Mouse (Mus musculus): ENCODE measurements around the gene Maco1. TPM values are rescaled to one million over a fixed set of nuclear protein-coding genes. Genes with fewer than 3 reads are reported as not detected.

Maco1 gene
- total RNA-seq, 2 experiments from 2014 or later = 43.8 TPM

DNA sequence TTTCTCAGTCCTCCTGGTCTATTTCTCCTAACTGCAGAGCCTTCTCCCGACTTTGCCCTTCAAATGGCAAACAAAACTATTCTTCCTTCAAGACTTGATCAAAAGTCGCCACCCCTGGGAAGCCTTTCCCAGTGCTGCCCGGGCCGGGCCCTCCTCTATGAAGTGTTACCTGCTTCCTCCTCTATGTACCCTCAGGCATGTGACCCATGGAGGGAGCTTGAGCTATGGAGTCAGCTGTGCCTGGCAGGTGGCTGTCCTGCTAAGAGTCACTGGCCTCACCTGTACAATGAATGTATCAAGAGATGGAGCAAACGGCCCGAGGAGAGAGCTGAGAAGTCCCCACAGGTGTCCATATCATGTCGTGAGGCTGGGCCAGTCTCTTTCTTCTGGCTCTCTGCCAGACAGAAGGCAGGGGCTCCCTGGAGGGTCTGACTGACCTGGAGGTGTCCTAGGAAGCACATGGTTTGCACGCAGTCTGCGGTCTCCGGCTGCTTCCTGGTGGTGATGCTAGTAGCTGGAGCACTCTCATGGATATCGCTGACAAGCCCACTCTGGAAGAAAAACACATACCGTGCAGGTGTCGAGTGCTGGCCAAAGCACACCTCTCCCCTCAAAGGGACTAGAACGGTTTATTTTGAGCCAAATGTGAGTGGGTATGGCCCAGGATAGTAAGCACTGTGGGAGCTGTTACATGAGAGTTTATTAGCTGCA lies 77.8 kb downstream of the Maco1 start:
- no peak for DNase-seq (ENCODE audit: low spot score in 2 of 2)

- no peak for DNase-seq (ENCODE audit: low spot score in 2 of 2)
Measured at GRCm38 (mm10) chr4:134774126-134774525, 79.0 kb downstream of the Maco1 start.

DNA sequence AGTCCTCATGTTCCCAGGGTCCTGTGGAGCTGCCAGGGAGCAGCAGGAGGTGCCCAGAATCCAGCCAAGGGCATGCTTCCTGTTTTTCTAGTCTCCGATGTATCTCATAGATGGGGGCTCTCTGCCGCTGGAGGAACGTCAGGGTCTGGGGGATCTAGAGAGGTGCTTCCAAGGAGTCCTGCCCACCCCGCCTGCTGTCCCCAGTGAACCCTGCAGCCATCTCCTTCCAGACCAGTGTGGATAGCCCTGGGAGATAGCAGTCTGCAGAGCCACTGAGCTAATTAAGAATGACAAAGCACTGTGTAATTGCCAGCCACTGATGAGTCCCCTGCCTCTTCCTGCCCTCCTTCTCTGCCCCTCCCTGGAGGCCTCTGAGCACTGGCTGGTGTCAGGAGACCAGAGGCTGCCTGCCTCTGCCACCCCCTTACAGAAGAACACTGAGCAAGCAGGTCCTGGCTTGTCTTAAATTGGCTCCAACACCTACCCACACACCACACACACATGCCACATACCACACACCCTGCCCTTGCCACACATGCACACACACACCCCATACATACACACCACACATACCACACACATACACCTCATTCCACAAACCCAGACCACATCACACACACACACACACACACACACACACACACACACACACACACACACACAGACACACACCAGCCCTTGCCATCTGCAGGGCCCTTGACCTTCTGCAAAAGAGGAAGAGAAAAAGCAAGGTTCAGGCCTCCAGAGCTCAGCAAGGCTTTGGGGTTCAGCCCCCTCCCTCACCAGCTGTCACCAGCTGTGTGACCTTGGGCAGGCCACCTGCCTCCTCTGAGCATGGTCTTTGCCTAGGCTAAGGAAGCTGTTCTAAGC lies 80.1 kb downstream of the Maco1 start:
- no peak for DNase-seq (ENCODE audit: low spot score in 2 of 2)

DNA sequence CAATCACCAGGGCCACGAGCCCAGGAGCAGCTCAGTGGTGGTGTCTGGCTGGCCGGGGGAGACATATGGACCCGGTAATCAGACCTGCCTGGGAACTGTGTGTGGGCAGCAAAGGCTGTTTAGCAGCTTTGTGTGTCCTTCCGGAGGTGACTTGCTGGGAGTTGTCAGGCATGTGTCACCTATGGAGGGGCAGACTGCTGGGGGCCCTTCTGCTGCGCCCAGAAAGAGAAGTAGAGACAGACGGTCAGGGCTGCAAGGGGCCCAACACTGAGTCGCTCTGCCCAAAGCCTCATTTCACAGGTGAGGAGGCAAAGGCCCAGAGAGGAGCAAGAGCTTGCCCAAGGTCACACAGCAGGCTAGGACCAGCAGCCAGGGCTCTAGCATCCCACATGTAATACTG lies 83.3 kb downstream of the Maco1 start:
- DNase-seq (ENCODE audit: low spot score in 2 of 2) = no peak

DNA sequence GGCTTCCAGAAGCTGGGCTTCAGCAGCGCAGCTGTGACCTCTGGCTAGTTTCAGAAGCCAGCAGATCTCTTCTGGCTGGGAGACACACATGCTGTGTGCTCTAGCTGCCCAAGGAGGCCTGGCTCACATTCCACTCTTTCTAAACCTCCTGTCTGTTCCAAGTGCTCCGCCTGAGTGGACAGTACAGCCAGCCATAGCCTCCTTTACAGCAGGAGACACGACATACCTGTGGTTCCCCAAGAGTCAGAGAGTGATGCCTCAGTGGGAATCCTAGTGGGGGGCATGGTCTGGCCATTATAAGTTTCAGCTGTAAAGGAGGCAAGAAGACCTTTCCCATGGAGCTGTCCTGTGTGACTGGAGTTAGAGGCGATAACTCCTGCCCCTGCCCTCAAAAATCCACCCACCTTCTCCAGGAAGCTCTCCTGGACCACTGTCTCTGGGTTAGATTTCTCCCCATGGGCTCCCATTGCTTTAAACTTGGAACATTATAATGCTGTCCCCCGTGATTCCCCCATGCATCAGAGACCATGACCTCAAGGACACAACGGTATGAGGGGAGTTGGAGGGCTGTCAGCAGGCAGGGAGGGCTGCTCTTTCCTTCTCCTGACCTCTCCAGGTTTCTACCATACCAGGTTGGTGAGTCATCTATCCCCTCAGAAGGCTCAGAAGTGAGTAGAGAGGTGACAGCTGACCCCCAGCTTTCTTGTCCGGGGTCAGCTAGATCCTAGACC lies 83.9 kb downstream of the Maco1 start:
- DNase-seq (ENCODE audit: low spot score in 2 of 2) = no peak

GRCm38 (mm10) chr4:134768226-134768888 lies 84.8 kb downstream of the Maco1 start:
- DNase-seq (ENCODE audit: low spot score in 2 of 2) = no peak

DNA sequence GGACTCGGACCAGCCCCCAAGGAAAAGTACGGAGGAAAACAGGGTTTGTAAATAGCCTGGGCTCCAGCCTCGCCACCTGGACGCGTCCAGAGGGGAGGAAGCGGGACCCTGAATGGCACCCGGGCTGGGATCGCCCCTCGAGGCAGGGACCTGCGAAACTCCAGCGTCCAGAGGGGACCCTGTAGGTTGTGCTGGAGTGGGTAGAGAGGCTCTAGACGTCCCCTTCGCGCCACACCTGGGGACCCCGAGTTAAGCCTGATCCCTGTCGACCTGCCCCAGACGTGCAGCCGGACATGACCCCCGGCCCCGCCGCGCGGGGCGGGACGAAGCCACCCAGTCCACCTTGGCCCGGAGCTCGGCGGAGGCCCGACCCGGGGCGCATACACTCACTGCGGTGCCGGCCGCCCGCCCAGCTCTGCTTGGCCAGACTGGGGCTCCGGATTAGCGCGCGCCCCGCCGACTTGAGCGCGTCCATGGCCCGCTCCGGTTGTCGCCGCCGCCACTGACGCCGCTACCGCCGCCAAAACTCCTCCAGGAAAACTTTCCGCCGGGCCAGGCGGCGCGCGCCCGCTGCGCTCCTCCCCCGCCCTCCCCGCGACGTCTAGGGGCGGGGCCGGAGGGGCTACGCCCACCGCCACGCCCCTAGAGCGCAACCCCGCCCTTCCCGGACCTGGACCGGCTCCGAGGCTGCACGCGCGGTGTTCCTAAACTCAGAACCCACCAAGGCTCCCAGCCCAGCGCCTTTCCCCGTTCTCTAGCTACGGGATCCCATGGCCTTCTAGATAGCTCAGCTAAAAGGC lies 85.5 kb downstream of the Maco1 start, which contains the start of gene Ldlrap1:
TSS of gene Ldlrap1 (minus strand) at position 599 of the 800 bp plus-strand sequence.
- peak; percentile 31 to 45 for DNase-seq (ENCODE audit: low spot score in 2 of 2)

- DNase-seq (ENCODE audit: low spot score in 2 of 2) = no peak
Measured at GRCm38 (mm10) chr4:134766904-134767425, 86.2 kb downstream of the Maco1 start.

DNA sequence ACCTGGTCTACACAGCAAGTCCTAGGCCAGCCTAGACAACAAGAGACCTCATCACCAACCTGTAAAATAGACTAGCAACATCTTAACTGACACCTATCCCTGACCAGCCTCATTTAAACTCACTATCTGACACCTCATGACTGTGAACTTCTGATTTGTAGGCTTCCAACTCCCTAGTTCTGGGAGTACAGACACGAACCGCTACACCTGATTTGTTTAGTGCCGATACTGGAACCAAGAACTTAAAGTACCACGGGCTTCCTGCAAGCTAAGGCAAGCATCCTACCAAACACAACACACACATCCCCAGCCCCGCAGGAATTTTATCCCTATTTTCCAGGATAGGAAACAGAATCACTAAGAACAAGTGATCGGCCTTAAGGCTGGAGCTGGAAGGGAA lies 86.9 kb downstream of the Maco1 start:
- no peak for DNase-seq (ENCODE audit: low spot score in 2 of 2)

DNA sequence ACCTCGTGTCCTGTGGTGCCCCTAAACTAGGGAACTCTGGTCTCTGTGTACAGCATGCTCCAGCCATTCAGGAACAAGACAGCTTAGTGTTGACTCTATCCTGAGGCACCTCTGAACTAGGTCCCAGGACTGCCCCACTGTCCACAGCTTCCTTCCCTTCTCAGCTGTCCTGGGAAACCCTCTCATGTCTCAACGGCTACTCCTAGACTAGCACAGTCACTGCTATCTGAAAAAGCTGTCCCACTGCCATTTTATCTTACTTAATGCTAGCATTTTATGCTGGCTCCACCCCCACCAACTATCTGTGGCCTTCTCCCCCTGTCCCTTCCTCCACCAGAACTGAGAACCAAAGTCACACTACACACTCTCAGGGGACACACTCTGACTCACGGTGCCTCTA lies 88.8 kb downstream of the Maco1 start:
- DNase-seq (ENCODE audit: low spot score in 2 of 2) = no peak

DNA sequence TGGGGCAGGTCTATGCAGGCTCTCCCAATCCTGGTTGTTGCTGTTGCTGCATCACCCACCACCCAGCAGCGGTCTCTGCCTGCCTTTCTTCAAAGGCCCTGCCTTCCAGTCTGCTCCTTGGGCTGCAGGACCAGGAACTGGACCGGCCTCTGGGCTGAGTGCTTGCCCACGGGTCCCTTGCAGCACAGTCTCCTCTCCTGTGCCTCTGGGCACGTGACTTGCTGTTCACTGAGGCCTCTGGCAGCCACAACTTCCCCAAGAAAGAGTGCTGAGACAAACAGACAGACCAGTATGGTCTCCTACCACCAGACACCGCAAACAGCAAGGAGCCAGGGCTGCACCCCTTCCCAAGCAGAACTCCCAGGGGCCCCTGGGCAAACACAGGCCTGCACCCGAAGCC lies 90.8 kb downstream of the Maco1 start:
- no peak for DNase-seq (ENCODE audit: low spot score in 2 of 2)

GRCm38 (mm10) chr4:134760793-134761201 lies 92.3 kb downstream of the Maco1 start:
- no peak for DNase-seq (ENCODE audit: low spot score in 2 of 2)

DNA sequence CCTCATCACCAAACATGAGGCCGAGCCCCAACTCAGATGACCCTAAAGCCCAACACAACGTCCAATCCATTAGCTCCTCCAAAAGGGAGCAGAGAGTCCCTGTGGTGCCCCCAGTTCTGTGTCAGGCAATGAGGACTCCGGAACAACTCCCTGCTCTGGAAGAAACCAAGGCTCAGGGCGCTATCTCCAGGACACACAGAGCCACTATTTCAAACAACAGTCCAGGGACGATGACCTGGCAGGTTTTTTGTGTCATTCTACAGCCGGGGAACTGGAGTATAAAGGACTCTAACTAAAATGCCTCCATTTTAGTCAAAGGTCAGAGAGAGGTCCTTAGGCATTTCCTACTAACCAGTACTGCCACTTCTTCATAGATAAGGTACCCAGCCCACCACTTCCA lies 92.9 kb downstream of the Maco1 start:
- no peak for DNase-seq (ENCODE audit: low spot score in 2 of 2)

DNA sequence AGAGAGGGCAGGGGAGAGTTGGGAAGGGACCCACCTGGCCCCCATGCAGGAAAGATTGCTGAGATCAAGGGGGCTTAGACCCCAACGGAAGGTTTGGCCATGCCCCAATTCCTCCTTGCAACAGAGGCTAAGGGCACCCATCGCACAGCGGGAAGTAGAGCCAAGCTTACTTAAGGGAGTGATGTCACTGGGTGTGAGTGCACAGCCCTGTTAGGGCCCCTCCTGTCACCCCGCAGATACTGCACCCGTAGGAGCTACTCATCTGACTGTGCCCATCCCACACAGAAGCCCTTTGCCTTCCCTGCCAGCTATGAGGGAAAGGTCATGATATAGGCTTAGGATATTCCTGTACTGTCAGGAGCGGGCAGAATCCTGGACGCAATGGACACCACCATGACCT lies 93.6 kb downstream of the Maco1 start:
- DNase-seq (ENCODE audit: low spot score in 2 of 2) = no peak

- DNase-seq (ENCODE audit: low spot score in 2 of 2) = no peak
Measured at GRCm38 (mm10) chr4:134758922-134759321, 94.2 kb downstream of the Maco1 start.

- DNase-seq (ENCODE audit: low spot score in 2 of 2) = no peak
Measured at GRCm38 (mm10) chr4:134758367-134758766, 94.8 kb downstream of the Maco1 start.

DNA sequence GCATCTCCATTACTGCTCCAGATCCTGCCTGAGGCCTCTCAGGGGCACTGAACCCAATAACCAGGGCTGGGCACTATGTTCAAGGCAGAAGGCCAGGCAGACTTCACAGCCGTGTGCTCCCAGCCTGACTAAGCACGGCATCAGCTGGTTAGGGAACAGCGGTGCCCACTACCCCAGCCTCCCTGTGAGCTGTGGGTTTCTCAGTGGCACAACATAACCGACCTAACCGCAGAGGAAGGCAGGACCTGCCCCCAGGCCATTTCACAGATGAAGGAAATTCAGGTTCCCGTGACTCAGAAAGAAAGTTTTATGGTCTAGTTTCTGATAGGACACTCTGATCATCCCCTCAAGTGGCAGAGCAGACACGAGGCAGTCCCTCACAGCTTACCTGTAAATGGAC lies 96.2 kb downstream of the Maco1 start:
- DNase-seq (ENCODE audit: low spot score in 2 of 2) = no peak

- DNase-seq (ENCODE audit: low spot score in 2 of 2) = no peak
Measured at GRCm38 (mm10) chr4:134754941-134755340, 98.2 kb downstream of the Maco1 start.

DNA sequence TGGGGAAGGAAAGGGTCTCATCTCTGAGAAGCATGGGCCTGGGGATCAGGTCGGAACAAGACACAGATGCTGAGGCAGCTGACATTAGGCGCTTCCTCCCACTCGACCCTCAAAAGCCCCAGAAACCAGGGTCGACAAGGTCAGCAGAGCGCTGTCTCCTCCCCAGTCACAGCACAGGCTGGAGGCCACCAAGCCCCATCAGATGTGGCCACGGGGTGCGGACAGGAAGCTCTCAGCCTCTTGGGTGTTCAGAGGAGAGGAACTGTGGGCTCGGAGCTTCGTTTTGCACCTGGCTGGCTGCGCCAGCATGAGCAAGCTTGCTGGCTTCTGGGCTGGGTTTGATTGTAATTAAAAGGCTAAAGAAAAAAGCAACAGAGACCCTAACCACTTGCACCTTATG lies 98.8 kb downstream of the Maco1 start:
- no peak for DNase-seq (ENCODE audit: low spot score in 2 of 2)

All from layer of hippocampus, postnatal 14 days (tissue).